Mouse (Mus musculus): ENCODE measurements around the gene Upf3a. TPM values are rescaled to one million over a fixed set of nuclear protein-coding genes. Genes with fewer than 3 reads are reported as not detected.
A peak's percentile ranks its signal among the peaks of the same experiment; 100 is the strongest.

The Upf3a gene
- polyA plus RNA-seq, 1 experiment from 2014 or later: 32.3 TPM

GRCm38 (mm10) chr8:13757805-13758727 lies 27.3 kb upstream of the Upf3a start:
- Histone ChIP-seq H3K4me1 (replicated peaks; ENCODE audit: control insufficient read depth, insufficient read depth, low read length) (peaks cover 13% of the 10 kb centered on the region), H3K27ac (ENCODE audit: low read depth, low read length) (peak overlapping the region; percentile 82), H3K9ac (ENCODE audit: low read depth, low read length) (peak overlapping the region; percentile 94), H3K4me2 (peak overlapping the region; percentile 76), H3K9me3 (ENCODE audit: control insufficient read depth, low read length) (no peaks in the 10 kb centered on the region), H3K4me3 (ENCODE audit: low read depth, low read length) (peak overlapping the region; percentile 98), H3K36me3 (ENCODE audit: control insufficient read depth, insufficient read depth, low read length) (peaks cover 10% of the 10 kb centered on the region; the same call in 1 of the 2 replicates), H3K27me3 (replicated peaks; ENCODE audit: control insufficient read depth, insufficient read depth, low read length) (no peaks in the 10 kb centered on the region)
- 1% methylated on average over 36 of the region's 38 CpGs for WGBS
- DNase-seq (ENCODE audit: low spot score) (peak; percentile 46), ATAC-seq (replicated peaks; ENCODE audit: low FRiP score) (peak; percentile 62)

- Histone ChIP-seq H3K9me3 (ENCODE audit: control insufficient read depth, low read length) (no peaks in the 10 kb centered on the region), H3K36me3 (ENCODE audit: control insufficient read depth, insufficient read depth, low read length) (peaks cover 50% of the 10 kb centered on the region), H3K4me3 (ENCODE audit: low read depth, low read length) (no peak overlapping the region), H3K4me1 (replicated peaks; ENCODE audit: control insufficient read depth, insufficient read depth, low read length) (no peaks in the 10 kb centered on the region), H3K27me3 (replicated peaks; ENCODE audit: control insufficient read depth, insufficient read depth, low read length) (no peaks in the 10 kb centered on the region), H3K4me2 (no peak overlapping the region), H3K27ac (ENCODE audit: low read depth, low read length) (no peak overlapping the region), H3K9ac (ENCODE audit: low read depth, low read length) (no peak overlapping the region)
- DNase-seq (ENCODE audit: low spot score) (no peak), ATAC-seq (replicated peaks; ENCODE audit: low FRiP score) (no peak)
- WGBS: 89% methylated on average over 11 of the region's 11 CpGs
Measured at GRCm38 (mm10) chr8:13769206-13769605, 16.2 kb upstream of the Upf3a start.

- Histone ChIP-seq H3K9ac (ENCODE audit: low read depth, low read length) (no peak overlapping the region), H3K9me3 (ENCODE audit: control insufficient read depth, low read length) (no peaks in the 10 kb centered on the region), H3K4me1 (replicated peaks; ENCODE audit: control insufficient read depth, insufficient read depth, low read length) (peaks cover 8% of the 10 kb centered on the region; the same call in 1 of the 2 replicates), H3K4me3 (ENCODE audit: low read depth, low read length) (no peak overlapping the region), H3K4me2 (no peak overlapping the region), H3K36me3 (ENCODE audit: control insufficient read depth, insufficient read depth, low read length) (peaks cover 25% of the 10 kb centered on the region), H3K27ac (ENCODE audit: low read depth, low read length) (no peak overlapping the region), H3K27me3 (replicated peaks; ENCODE audit: control insufficient read depth, insufficient read depth, low read length) (no peaks in the 10 kb centered on the region)
- DNase-seq (ENCODE audit: low spot score) (no peak), ATAC-seq (replicated peaks; ENCODE audit: low FRiP score) (no peak)
- WGBS: 87% methylated on average over 3 of the region's 3 CpGs
Measured at GRCm38 (mm10) chr8:13780536-13780935, 4.9 kb upstream of the Upf3a start.

GRCm38 (mm10) chr8:13785764-13786299 lies 417 bp downstream of the Upf3a start:
- DNase-seq (ENCODE audit: low spot score): peak; percentile 96
- no peaks in the 10 kb centered on the region for H3K9me3 ChIP-seq (ENCODE audit: control insufficient read depth, low read length)
- peak; percentile 91 for ATAC-seq (replicated peaks; ENCODE audit: low FRiP score)
- no peaks in the 10 kb centered on the region for H3K27me3 ChIP-seq (replicated peaks; ENCODE audit: control insufficient read depth, insufficient read depth, low read length)
- H3K27ac ChIP-seq (ENCODE audit: low read depth, low read length): peak overlapping the region; percentile 95
- peaks cover 2% of the 10 kb centered on the region; the same call in 1 of the 2 replicates for H3K36me3 ChIP-seq (ENCODE audit: control insufficient read depth, insufficient read depth, low read length)
- under 1% methylated on average over 39 of the region's 47 CpGs for WGBS
- peak overlapping the region; percentile 91 for H3K9ac ChIP-seq (ENCODE audit: low read depth, low read length)
- H3K4me2 ChIP-seq: peak overlapping the region; percentile 86
- H3K4me3 ChIP-seq (ENCODE audit: low read depth, low read length): peak overlapping the region; percentile 74
- H3K4me1 ChIP-seq (replicated peaks; ENCODE audit: control insufficient read depth, insufficient read depth, low read length): peaks cover 12% of the 10 kb centered on the region

GRCm38 (mm10) chr8:13789606-13790005 lies 4.2 kb downstream of the Upf3a start:
- Histone ChIP-seq H3K4me3 (ENCODE audit: low read depth, low read length) (no peak overlapping the region), H3K27ac (ENCODE audit: low read depth, low read length) (no peak overlapping the region), H3K27me3 (replicated peaks; ENCODE audit: control insufficient read depth, insufficient read depth, low read length) (no peaks in the 10 kb centered on the region), H3K9me3 (ENCODE audit: control insufficient read depth, low read length) (no peaks in the 10 kb centered on the region), H3K9ac (ENCODE audit: low read depth, low read length) (no peak overlapping the region), H3K4me2 (no peak overlapping the region), H3K4me1 (replicated peaks; ENCODE audit: control insufficient read depth, insufficient read depth, low read length) (peaks cover 8% of the 10 kb centered on the region), H3K36me3 (ENCODE audit: control insufficient read depth, insufficient read depth, low read length) (peaks cover 8% of the 10 kb centered on the region; the same call in 1 of the 2 replicates)
- DNase-seq (ENCODE audit: low spot score) (no peak), ATAC-seq (replicated peaks; ENCODE audit: low FRiP score) (no peak)
- WGBS: 94% methylated on average over 8 of the region's 8 CpGs

GRCm38 (mm10) chr8:13793097-13793745 lies 7.8 kb downstream of the Upf3a start:
- Histone ChIP-seq H3K36me3 (ENCODE audit: control insufficient read depth, insufficient read depth, low read length) (peaks cover 32% of the 10 kb centered on the region), H3K4me2 (no peak overlapping the region), H3K9ac (ENCODE audit: low read depth, low read length) (no peak overlapping the region), H3K9me3 (ENCODE audit: control insufficient read depth, low read length) (no peaks in the 10 kb centered on the region), H3K4me3 (ENCODE audit: low read depth, low read length) (no peak overlapping the region), H3K27me3 (replicated peaks; ENCODE audit: control insufficient read depth, insufficient read depth, low read length) (no peaks in the 10 kb centered on the region), H3K4me1 (replicated peaks; ENCODE audit: control insufficient read depth, insufficient read depth, low read length) (no peaks in the 10 kb centered on the region), H3K27ac (ENCODE audit: low read depth, low read length) (no peak overlapping the region)
- ATAC-seq (replicated peaks; ENCODE audit: low FRiP score) (no peak), DNase-seq (ENCODE audit: low spot score) (no peak)
- WGBS: 90% methylated on average over 8 of the region's 8 CpGs

- H3K4me1 ChIP-seq (replicated peaks; ENCODE audit: control insufficient read depth, insufficient read depth, low read length): no peaks in the 10 kb centered on the region
- no peak overlapping the region for H3K4me3 ChIP-seq (ENCODE audit: low read depth, low read length)
- H3K36me3 ChIP-seq (ENCODE audit: control insufficient read depth, insufficient read depth, low read length): peaks cover 37% of the 10 kb centered on the region
- DNase-seq (ENCODE audit: low spot score): no peak
- H3K4me2 ChIP-seq: no peak overlapping the region
- no peak overlapping the region for H3K9ac ChIP-seq (ENCODE audit: low read depth, low read length)
- H3K27me3 ChIP-seq (replicated peaks; ENCODE audit: control insufficient read depth, insufficient read depth, low read length): no peaks in the 10 kb centered on the region
- 90% methylated on average over 11 of the region's 11 CpGs for WGBS
- ATAC-seq (replicated peaks; ENCODE audit: low FRiP score): no peak
- no peaks in the 10 kb centered on the region for H3K9me3 ChIP-seq (ENCODE audit: control insufficient read depth, low read length)
- H3K27ac ChIP-seq (ENCODE audit: low read depth, low read length): no peak overlapping the region
Measured at GRCm38 (mm10) chr8:13793746-13794101, 8.3 kb downstream of the Upf3a start.

- H3K4me3 ChIP-seq (ENCODE audit: low read depth, low read length): no peak overlapping the region
- H3K4me2 ChIP-seq: no peak overlapping the region
- H3K4me1 ChIP-seq (replicated peaks; ENCODE audit: control insufficient read depth, insufficient read depth, low read length): no peaks in the 10 kb centered on the region
- 90% methylated on average over 5 of the region's 5 CpGs for WGBS
- no peak for DNase-seq (ENCODE audit: low spot score)
- no peak overlapping the region for H3K9ac ChIP-seq (ENCODE audit: low read depth, low read length)
- peaks cover 31% of the 10 kb centered on the region for H3K36me3 ChIP-seq (ENCODE audit: control insufficient read depth, insufficient read depth, low read length)
- no peaks in the 10 kb centered on the region for H3K27me3 ChIP-seq (replicated peaks; ENCODE audit: control insufficient read depth, insufficient read depth, low read length)
- no peak overlapping the region for H3K27ac ChIP-seq (ENCODE audit: low read depth, low read length)
- no peaks in the 10 kb centered on the region for H3K9me3 ChIP-seq (ENCODE audit: control insufficient read depth, low read length)
- no peak for ATAC-seq (replicated peaks; ENCODE audit: low FRiP score)
Measured at GRCm38 (mm10) chr8:13797676-13798075, 12.3 kb downstream of the Upf3a start.
